Mouse (Mus musculus) megakaryocyte-erythroid progenitor cell, adult 5-6 weeks (primary cell): ENCODE measurements at regions not wholly inside any gene's neighbourhood (a gene's known extent, or its start where the extent isn't known, plus 50 kb on each side); places are given as distances from the start of the nearest gene placed in this dataset.

Source experiments
- ATAC-seq: replicated peaks from 2 replicates; pipeline ENCODE4 v1.8.0; 2016; ENCODE audit warnings: mild to moderate bottlenecking, inconsistent platforms; ENCODE audit not compliant: severe bottlenecking, poor library complexity, low FRiP score, low TSS enrichment

- ATAC-seq = no peak
Observed at GRCm38 (mm10) chr12:9169008-9169407, 139.2 kb downstream of the Ttc32 start.

- ATAC-seq = no peak
Observed at GRCm38 (mm10) chr12:9173680-9174079, 143.9 kb downstream of the Ttc32 start.

GRCm38 (mm10) chr12:9174327-9174726 lies 144.5 kb downstream of the Ttc32 start:
- no peak for ATAC-seq

- ATAC-seq = no peak
Observed at GRCm38 (mm10) chr12:9176198-9176597, 146.4 kb downstream of the Ttc32 start.

GRCm38 (mm10) chr12:9178626-9179025 lies 148.8 kb downstream of the Ttc32 start:
- ATAC-seq = no peak

- ATAC-seq = no peak
Observed at GRCm38 (mm10) chr12:9180677-9181076, 150.9 kb downstream of the Ttc32 start.

GRCm38 (mm10) chr12:9191721-9192120 lies 161.9 kb downstream of the Ttc32 start:
- ATAC-seq = no peak

GRCm38 (mm10) chr12:9199321-9199720 lies 169.5 kb downstream of the Ttc32 start:
- no peak for ATAC-seq

GRCm38 (mm10) chr12:9212211-9212610 lies 182.4 kb downstream of the Ttc32 start:
- no peak for ATAC-seq

GRCm38 (mm10) chr12:9224971-9225370 lies 195.2 kb downstream of the Ttc32 start:
- ATAC-seq = no peak

- ATAC-seq = no peak
Observed at GRCm38 (mm10) chr12:9227901-9228300, 198.1 kb downstream of the Ttc32 start.

GRCm38 (mm10) chr12:9228486-9228885 lies 198.7 kb downstream of the Ttc32 start:
- no peak for ATAC-seq

GRCm38 (mm10) chr12:9229981-9230380 lies 200.2 kb downstream of the Ttc32 start:
- no peak for ATAC-seq

- ATAC-seq = no peak
Observed at GRCm38 (mm10) chr12:9230576-9230975, 200.8 kb downstream of the Ttc32 start.

- no peak for ATAC-seq
Observed at GRCm38 (mm10) chr12:9232431-9232830, 202.6 kb downstream of the Ttc32 start.

GRCm38 (mm10) chr12:9235866-9236265 lies 206.1 kb downstream of the Ttc32 start:
- no peak for ATAC-seq

GRCm38 (mm10) chr12:9237538-9237937 lies 207.7 kb downstream of the Ttc32 start:
- ATAC-seq = no peak

GRCm38 (mm10) chr12:9237955-9238354 lies 208.2 kb downstream of the Ttc32 start:
- no peak for ATAC-seq

GRCm38 (mm10) chr12:9247506-9247905 lies 217.7 kb downstream of the Ttc32 start:
- no peak for ATAC-seq

GRCm38 (mm10) chr12:9251772-9252171 lies 222.0 kb downstream of the Ttc32 start:
- no peak for ATAC-seq

- no peak for ATAC-seq
Observed at GRCm38 (mm10) chr12:9253306-9254074, 223.7 kb downstream of the Ttc32 start.
